Mouse (Mus musculus) olfactory bulb, adult 2 months (tissue): ENCODE measurements at regions not wholly inside any gene's neighbourhood (a gene's known extent, or its start where the extent isn't known, plus 50 kb on each side); places are given as distances from the start of the nearest gene placed in this dataset.

Source experiments
- CTCF ChIP-seq: fragments of 200-500 bp; IDR thresholded peaks from 2 replicates; pipeline ENCODE4 v1.5.1; 2012; ENCODE audit warnings: low read depth, mild to moderate bottlenecking, low read length, moderate library complexity; ENCODE audit not compliant: insufficient read depth
- POLR2A ChIP-seq: fragments of 200-500 bp; IDR thresholded peaks from 2 replicates; pipeline ENCODE4 v1.6.1; 2012; ENCODE audit warnings: mild to moderate bottlenecking, low read depth, low read length, moderate library complexity; ENCODE audit not compliant: insufficient read depth

- TF ChIP-seq CTCF (no peak), POLR2A (no peak)
Measured at GRCm38 (mm10) chr11:89204948-89205545, 97.1 kb downstream of the Nog start.
